Mouse (Mus musculus) thymus, postnatal 10 days (tissue): ENCODE results near the gene Steap2.

Experiments used
- DNase-seq, 2 experiments: peaks; one replicate each; pipeline ENCODE4 v3.0.0; 2021; ENCODE audit warnings: low spot score in 2 of 2

The Steap2 gene

GRCm38 (mm10) chr5:5664371-5664926 lies 29.9 kb downstream of the Steap2 start:
- no peak for DNase-seq

GRCm38 (mm10) chr5:5663655-5664370 lies 30.6 kb downstream of the Steap2 start, which contains the start of gene Cfap69:
Gene Cfap69 (minus strand): TSS chr5:5664239.
- peak in 1 of 2 experiments; percentile 5 for DNase-seq

- DNase-seq, result no peak
Observed at GRCm38 (mm10) chr5:5663057-5663456, 31.3 kb downstream of the Steap2 start.

GRCm38 (mm10) chr5:5658680-5659079 lies 35.7 kb downstream of the Steap2 start:
- DNase-seq, result no peak

GRCm38 (mm10) chr5:5657932-5658331 lies 36.4 kb downstream of the Steap2 start:
- no peak for DNase-seq

GRCm38 (mm10) chr5:5648817-5649569 lies 45.4 kb downstream of the Steap2 start:
- DNase-seq, result no peak

GRCm38 (mm10) chr5:5646173-5646572 lies 48.2 kb downstream of the Steap2 start:
- no peak for DNase-seq

- DNase-seq, result no peak
Observed at GRCm38 (mm10) chr5:5638496-5638895, 55.9 kb downstream of the Steap2 start.

GRCm38 (mm10) chr5:5625491-5625890 lies 68.9 kb downstream of the Steap2 start:
- DNase-seq, result no peak

- DNase-seq, result no peak
Observed at GRCm38 (mm10) chr5:5618329-5618728, 76.0 kb downstream of the Steap2 start.
